Mouse (Mus musculus) heart, postnatal 0 days (tissue): ENCODE data around the gene Pten.

Experiments
- CTCF ChIP-seq: IDR thresholded peaks from 2 replicates; pipeline ENCODE4 v1.5.1; 2016; ENCODE audit warnings: antibody characterized with exemption, control low read depth, low read depth
- EP300 ChIP-seq: IDR thresholded peaks from 2 replicates; pipeline ENCODE4 v1.6.1; 2016; ENCODE audit warnings: antibody characterized with exemption, low read depth

GRCm38 (mm10) chr19:32807610-32808009, 50.3 kb downstream of the Pten start:
- TF ChIP-seq CTCF (no peak), EP300 (no peak)
